Mouse (Mus musculus) liver, embryonic 14.5 days (tissue): ENCODE measurements around the gene Ankrd65.

Experiments used
- CTCF ChIP-seq: IDR thresholded peaks from 2 replicates; pipeline ENCODE4 v1.5.1; 2016; ENCODE audit warnings: antibody characterized with exemption, low read depth, control low read depth
- EP300 ChIP-seq: IDR thresholded peaks from 2 replicates; pipeline ENCODE4 v1.6.1; 2016; ENCODE audit warnings: antibody characterized with exemption, low read depth

DNA sequence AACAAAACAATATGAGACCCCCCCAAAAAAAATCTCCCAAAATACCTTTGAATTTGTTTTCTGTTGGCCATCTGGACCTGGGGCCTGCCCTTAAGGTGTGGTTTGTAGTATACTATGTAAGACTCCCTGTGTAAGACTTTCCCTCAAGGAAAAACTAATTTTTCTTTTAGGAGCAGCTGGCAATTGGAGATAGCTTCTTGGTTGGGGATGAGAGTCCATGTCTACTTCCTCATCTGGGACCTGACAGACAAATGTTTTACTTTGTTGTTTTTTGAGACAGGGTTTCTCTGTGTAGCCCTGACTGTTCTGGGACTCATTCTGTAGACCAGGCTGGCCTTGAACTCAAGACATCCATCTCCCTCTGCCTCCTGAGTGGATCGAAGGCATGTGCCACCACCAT lies 11.8 kb downstream of the Ankrd65 start:
- TF ChIP-seq CTCF (no peak), EP300 (no peak)
